Mouse (Mus musculus): ENCODE measurements around the gene Ms4a7. TPM values are rescaled to one million over a fixed set of nuclear protein-coding genes. Genes with fewer than 3 reads are reported as not detected.

The Ms4a7 gene
- 3.8 and 6.7 TPM in 2 replicates for polyA plus RNA-seq (2015; fragmentation: Nextera tagmentation; extraction: Ambion mirVana)

DNA sequence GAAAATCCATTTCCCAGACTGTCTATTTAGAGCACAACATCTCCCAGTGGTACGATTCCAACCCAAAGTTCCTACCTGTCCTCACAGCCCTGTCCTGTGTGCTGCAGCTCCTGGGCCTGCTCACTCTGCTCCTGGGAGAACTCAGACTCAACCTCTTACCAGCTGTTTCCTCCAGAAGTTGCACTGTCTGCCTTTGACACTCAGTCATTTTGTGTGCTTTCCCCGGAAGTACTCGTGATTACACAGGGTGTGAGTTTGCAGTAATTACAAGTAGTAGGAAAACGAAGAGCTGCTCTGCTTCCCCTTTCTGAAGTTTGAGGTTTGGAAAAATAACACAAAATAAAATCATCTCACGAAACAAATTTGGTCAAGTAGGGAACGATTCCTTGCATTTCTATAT, at the start of gene Ms4a7:
Gene Ms4a7, minus strand, starts transcription at position 215 of the 400 bp plus-strand sequence.
- no peak within 1 kb of the TSS for H3K4me2 ChIP-seq (ENCODE audit: low read depth, low read length)
- no peaks in the 10 kb centered on the region for H3K9me3 ChIP-seq (replicated peaks; ENCODE audit: control insufficient read depth, low read length)
- H3K27me3 ChIP-seq (ENCODE audit: control insufficient read depth, insufficient read depth, low read length): no peaks in the 10 kb centered on the region
- H3K4me1 ChIP-seq (ENCODE audit: control insufficient read depth, insufficient read depth, low read length): no peaks in the 10 kb centered on the region
- no peak within 1 kb of the TSS for H3K9ac ChIP-seq (ENCODE audit: low read length)
- ATAC-seq (ENCODE audit: insufficient read depth, low FRiP score): no peak
- H3K27ac ChIP-seq (ENCODE audit: low read length): no peak within 1 kb of the TSS
- 78% methylated on average over 6 of the region's 6 CpGs for WGBS
- no peak within 1 kb of the TSS for H3K4me3 ChIP-seq (replicated peaks; ENCODE audit: low read length)
- H3K36me3 ChIP-seq (ENCODE audit: control insufficient read depth, insufficient read depth, low read length): no peaks in the 10 kb centered on the region

GRCm38 (mm10) chr19:11376399-11376798, 40.5 kb upstream of the Ms4a7 start:
- ATAC-seq (ENCODE audit: insufficient read depth, low FRiP score): no peak
- H3K4me2 ChIP-seq (ENCODE audit: low read depth, low read length): no peak overlapping the region
- H3K27me3 ChIP-seq (ENCODE audit: control insufficient read depth, insufficient read depth, low read length): no peaks in the 10 kb centered on the region
- 72% methylated on average over 2 of the region's 2 CpGs for WGBS
- no peaks in the 10 kb centered on the region for H3K36me3 ChIP-seq (ENCODE audit: control insufficient read depth, insufficient read depth, low read length)
- no peak overlapping the region for H3K9ac ChIP-seq (ENCODE audit: low read length)
- H3K4me3 ChIP-seq (replicated peaks; ENCODE audit: low read length): no peak overlapping the region
- no peaks in the 10 kb centered on the region for H3K9me3 ChIP-seq (replicated peaks; ENCODE audit: control insufficient read depth, low read length)
- H3K27ac ChIP-seq (ENCODE audit: low read length): no peak overlapping the region
- no peaks in the 10 kb centered on the region for H3K4me1 ChIP-seq (ENCODE audit: control insufficient read depth, insufficient read depth, low read length)

DNA sequence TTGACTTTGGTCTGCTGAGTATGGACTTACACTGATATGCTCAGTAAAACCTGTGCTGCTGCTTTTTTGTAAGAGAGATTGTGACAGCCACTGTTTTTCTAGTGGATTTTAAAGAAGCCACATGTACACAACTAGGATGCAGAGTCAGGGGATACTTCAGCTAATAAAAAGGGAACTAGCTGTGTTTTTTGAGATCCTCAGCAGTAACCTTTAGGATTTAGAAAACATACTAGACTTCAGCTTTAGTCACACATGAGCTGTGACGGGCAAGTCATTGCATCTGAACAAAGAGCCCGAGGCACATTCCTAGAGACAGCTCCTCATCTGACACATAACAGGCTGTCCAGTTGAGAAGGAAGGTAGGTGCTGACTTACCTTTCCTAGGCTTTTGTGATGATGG, 39.3 kb upstream of the Ms4a7 start, which contains the start of gene Ms4a4a:
Gene Ms4a4a, plus strand, starts transcription at position 251 of the 400 bp plus-strand sequence.
- ATAC-seq (ENCODE audit: insufficient read depth, low FRiP score): no peak
- no peaks in the 10 kb centered on the region for H3K4me1 ChIP-seq (ENCODE audit: control insufficient read depth, insufficient read depth, low read length)
- H3K9ac ChIP-seq (ENCODE audit: low read length): no peak within 1 kb of the TSS
- no peak within 1 kb of the TSS for H3K4me2 ChIP-seq (ENCODE audit: low read depth, low read length)
- H3K27me3 ChIP-seq (ENCODE audit: control insufficient read depth, insufficient read depth, low read length): no peaks in the 10 kb centered on the region
- H3K36me3 ChIP-seq (ENCODE audit: control insufficient read depth, insufficient read depth, low read length): no peaks in the 10 kb centered on the region
- H3K27ac ChIP-seq (ENCODE audit: low read length): no peak within 1 kb of the TSS
- WGBS: 82% methylated on average over 2 of the region's 2 CpGs
- no peaks in the 10 kb centered on the region for H3K9me3 ChIP-seq (replicated peaks; ENCODE audit: control insufficient read depth, low read length)
- no peak within 1 kb of the TSS for H3K4me3 ChIP-seq (replicated peaks; ENCODE audit: low read length)

DNA sequence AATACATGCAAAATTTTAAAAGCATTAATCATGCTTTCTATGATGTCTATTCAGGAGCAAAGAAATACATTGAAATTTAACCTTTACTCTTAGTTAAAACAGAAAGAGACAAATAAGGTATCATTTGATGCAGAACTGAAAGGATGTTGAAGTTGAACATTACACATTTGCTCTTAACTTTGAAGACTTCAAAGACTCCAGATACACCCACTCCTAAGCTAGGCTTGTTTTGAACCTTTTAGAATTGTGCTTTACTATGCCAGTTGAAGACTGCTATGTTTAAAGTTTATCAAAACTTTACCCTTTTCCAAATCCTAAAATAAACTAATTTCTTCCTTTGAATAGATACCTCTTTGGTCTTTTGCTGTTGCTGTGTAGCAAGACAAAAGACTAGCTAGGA, 35.2 kb upstream of the Ms4a7 start:
- Histone ChIP-seq H3K9ac (ENCODE audit: low read length) (no peak overlapping the region), H3K36me3 (ENCODE audit: control insufficient read depth, insufficient read depth, low read length) (no peaks in the 10 kb centered on the region), H3K27me3 (ENCODE audit: control insufficient read depth, insufficient read depth, low read length) (no peaks in the 10 kb centered on the region), H3K4me3 (replicated peaks; ENCODE audit: low read length) (no peak overlapping the region), H3K4me1 (ENCODE audit: control insufficient read depth, insufficient read depth, low read length) (no peaks in the 10 kb centered on the region), H3K4me2 (ENCODE audit: low read depth, low read length) (no peak overlapping the region), H3K27ac (ENCODE audit: low read length) (no peak overlapping the region), H3K9me3 (replicated peaks; ENCODE audit: control insufficient read depth, low read length) (no peaks in the 10 kb centered on the region)
- no peak for ATAC-seq (ENCODE audit: insufficient read depth, low FRiP score)

- no peak overlapping the region for H3K4me2 ChIP-seq (ENCODE audit: low read depth, low read length)
- no peak overlapping the region for H3K4me3 ChIP-seq (replicated peaks; ENCODE audit: low read length)
- H3K9me3 ChIP-seq (replicated peaks; ENCODE audit: control insufficient read depth, low read length): no peaks in the 10 kb centered on the region
- H3K4me1 ChIP-seq (ENCODE audit: control insufficient read depth, insufficient read depth, low read length): no peaks in the 10 kb centered on the region
- no peak for ATAC-seq (ENCODE audit: insufficient read depth, low FRiP score)
- H3K36me3 ChIP-seq (ENCODE audit: control insufficient read depth, insufficient read depth, low read length): no peaks in the 10 kb centered on the region
- no peak overlapping the region for H3K9ac ChIP-seq (ENCODE audit: low read length)
- no peaks in the 10 kb centered on the region for H3K27me3 ChIP-seq (ENCODE audit: control insufficient read depth, insufficient read depth, low read length)
- WGBS: 74% methylated on average over 3 of the region's 3 CpGs
- no peak overlapping the region for H3K27ac ChIP-seq (ENCODE audit: low read length)
These were observed 32.4 kb upstream of the Ms4a7 start for GRCm38 (mm10) chr19:11368310-11368709.

DNA sequence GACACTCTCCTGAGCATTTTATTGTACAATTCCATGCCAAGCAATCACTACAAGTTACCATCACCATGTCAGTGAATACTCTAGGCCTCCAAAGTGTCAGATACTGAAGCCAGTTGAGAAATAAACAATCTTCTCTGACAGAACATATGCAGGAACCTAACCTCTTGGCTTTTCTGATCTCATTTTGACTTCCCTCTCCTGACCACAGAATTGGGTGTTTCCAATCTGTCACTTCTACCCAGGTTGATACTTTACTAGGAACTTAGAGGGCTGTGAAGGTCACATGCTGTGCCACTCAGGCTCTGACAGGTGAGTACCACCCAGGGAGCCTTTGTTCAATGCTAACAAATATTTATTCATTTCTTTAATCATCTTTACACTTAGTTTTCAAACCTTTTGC, 26.1 kb upstream of the Ms4a7 start:
- H3K4me2 ChIP-seq (ENCODE audit: low read depth, low read length): no peak overlapping the region
- H3K27ac ChIP-seq (ENCODE audit: low read length): no peak overlapping the region
- no peaks in the 10 kb centered on the region for H3K27me3 ChIP-seq (ENCODE audit: control insufficient read depth, insufficient read depth, low read length)
- no peaks in the 10 kb centered on the region for H3K4me1 ChIP-seq (ENCODE audit: control insufficient read depth, insufficient read depth, low read length)
- H3K9ac ChIP-seq (ENCODE audit: low read length): no peak overlapping the region
- no peak for ATAC-seq (ENCODE audit: insufficient read depth, low FRiP score)
- no peak overlapping the region for H3K4me3 ChIP-seq (replicated peaks; ENCODE audit: low read length)
- no peaks in the 10 kb centered on the region for H3K9me3 ChIP-seq (replicated peaks; ENCODE audit: control insufficient read depth, low read length)
- no peaks in the 10 kb centered on the region for H3K36me3 ChIP-seq (ENCODE audit: control insufficient read depth, insufficient read depth, low read length)

DNA sequence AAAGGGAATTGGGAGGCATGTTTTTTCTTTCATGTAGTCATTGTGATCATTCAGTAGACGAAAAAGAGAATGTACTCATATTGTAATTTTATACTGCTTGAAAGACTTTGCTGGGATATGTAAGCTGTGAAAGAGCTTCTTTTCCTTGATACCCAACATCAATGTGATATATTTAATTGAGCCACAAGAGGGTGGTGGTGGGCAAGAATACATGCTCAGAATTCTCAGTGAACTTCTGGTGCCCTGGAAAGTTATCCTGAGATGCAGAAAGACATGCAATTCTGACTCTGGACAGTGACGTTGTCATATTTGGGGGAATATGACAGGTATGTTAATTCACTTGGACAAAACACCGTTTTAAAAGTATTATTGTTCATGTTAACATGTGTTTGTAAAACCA, 24.2 kb upstream of the Ms4a7 start:
- no peaks in the 10 kb centered on the region for H3K36me3 ChIP-seq (ENCODE audit: control insufficient read depth, insufficient read depth, low read length)
- no peak overlapping the region for H3K9ac ChIP-seq (ENCODE audit: low read length)
- no peak overlapping the region for H3K27ac ChIP-seq (ENCODE audit: low read length)
- ATAC-seq (ENCODE audit: insufficient read depth, low FRiP score): no peak
- WGBS: 47% methylated on average over 3 of the region's 3 CpGs
- H3K4me3 ChIP-seq (replicated peaks; ENCODE audit: low read length): no peak overlapping the region
- no peaks in the 10 kb centered on the region for H3K9me3 ChIP-seq (replicated peaks; ENCODE audit: control insufficient read depth, low read length)
- no peaks in the 10 kb centered on the region for H3K27me3 ChIP-seq (ENCODE audit: control insufficient read depth, insufficient read depth, low read length)
- H3K4me2 ChIP-seq (ENCODE audit: low read depth, low read length): no peak overlapping the region
- no peaks in the 10 kb centered on the region for H3K4me1 ChIP-seq (ENCODE audit: control insufficient read depth, insufficient read depth, low read length)

DNA sequence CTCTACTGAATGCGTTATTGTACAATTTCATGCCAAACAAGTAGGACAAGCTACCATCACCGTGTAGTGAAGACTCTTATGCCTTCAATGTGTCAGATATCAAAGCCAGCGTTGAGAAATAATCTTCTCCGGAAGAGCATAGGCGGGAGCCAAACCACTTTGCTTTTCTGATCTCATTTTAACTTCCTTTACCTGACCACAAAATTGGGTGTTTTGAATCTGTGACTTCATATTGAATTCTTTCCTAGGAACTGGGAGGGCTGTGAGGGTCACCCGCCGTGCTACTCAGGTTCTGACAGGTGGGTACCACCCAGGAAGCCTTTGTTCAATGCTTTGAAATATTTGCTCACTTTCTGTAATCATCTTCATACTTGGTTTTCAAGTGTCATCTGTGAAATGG, 19.8 kb upstream of the Ms4a7 start:
- no peak overlapping the region for H3K4me2 ChIP-seq (ENCODE audit: low read depth, low read length)
- no peaks in the 10 kb centered on the region for H3K4me1 ChIP-seq (ENCODE audit: control insufficient read depth, insufficient read depth, low read length)
- no peak overlapping the region for H3K27ac ChIP-seq (ENCODE audit: low read length)
- H3K36me3 ChIP-seq (ENCODE audit: control insufficient read depth, insufficient read depth, low read length): no peaks in the 10 kb centered on the region
- no peak for ATAC-seq (ENCODE audit: insufficient read depth, low FRiP score)
- no peaks in the 10 kb centered on the region for H3K27me3 ChIP-seq (ENCODE audit: control insufficient read depth, insufficient read depth, low read length)
- no peaks in the 10 kb centered on the region for H3K9me3 ChIP-seq (replicated peaks; ENCODE audit: control insufficient read depth, low read length)
- 71% methylated on average over 7 of the region's 7 CpGs for WGBS
- H3K9ac ChIP-seq (ENCODE audit: low read length): no peak overlapping the region
- H3K4me3 ChIP-seq (replicated peaks; ENCODE audit: low read length): no peak overlapping the region

DNA sequence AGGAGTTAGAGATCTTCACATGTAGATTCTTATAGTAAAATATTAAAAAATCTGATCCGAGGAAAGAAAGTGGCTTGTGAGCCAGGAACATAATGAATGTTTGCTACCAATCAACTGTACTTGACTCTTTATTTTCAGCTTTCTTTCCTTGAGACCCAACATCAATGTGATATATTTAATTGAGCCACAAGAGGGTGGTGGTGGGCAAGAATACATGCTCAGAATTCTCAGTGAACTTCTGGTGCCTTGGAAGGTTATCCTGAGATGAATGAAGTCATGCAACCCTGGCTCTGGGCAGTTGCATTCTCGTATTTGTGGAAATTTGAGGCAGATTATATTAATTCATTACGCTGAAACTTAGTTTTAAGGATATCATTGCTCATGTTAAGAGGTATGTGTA, 15.9 kb upstream of the Ms4a7 start:
- no peak for ATAC-seq (ENCODE audit: insufficient read depth, low FRiP score)
- Histone ChIP-seq H3K27me3 (ENCODE audit: control insufficient read depth, insufficient read depth, low read length) (no peaks in the 10 kb centered on the region), H3K9me3 (replicated peaks; ENCODE audit: control insufficient read depth, low read length) (no peaks in the 10 kb centered on the region), H3K36me3 (ENCODE audit: control insufficient read depth, insufficient read depth, low read length) (no peaks in the 10 kb centered on the region), H3K4me1 (ENCODE audit: control insufficient read depth, insufficient read depth, low read length) (no peaks in the 10 kb centered on the region), H3K4me3 (replicated peaks; ENCODE audit: low read length) (no peak overlapping the region), H3K27ac (ENCODE audit: low read length) (no peak overlapping the region), H3K4me2 (ENCODE audit: low read depth, low read length) (no peak overlapping the region), H3K9ac (ENCODE audit: low read length) (no peak overlapping the region)
- WGBS: 48% methylated on average over 3 of the region's 3 CpGs
